Mouse (Mus musculus) lung, postnatal 0 days (tissue): ENCODE measurements at regions not wholly inside any gene's neighbourhood (a gene's known extent, or its start where the extent isn't known, plus 50 kb on each side); places are given as distances from the start of the nearest gene placed in this dataset.

Source experiments
- ATAC-seq: fragments of 200-750 bp; cut with Nextera tagmentation; 2 replicates; pipeline ENCODE4 v1.8.0; 2017; ENCODE audit warnings: moderate library complexity
- DNase-seq: peaks from one replicate; pipeline ENCODE4 v3.0.0-alpha.2; 2016; ENCODE audit warnings: low spot score
- H3K27ac ChIP-seq: fragments of 300-500 bp; sonication (generic); 2 replicates; pipeline ENCODE4 v1.5.1; 2014; ENCODE audit warnings: antibody characterized with exemption, mild to moderate bottlenecking, low read length, mixed read lengths
- H3K27me3 ChIP-seq: fragments of 300-500 bp; sonication (generic); replicated peaks from 2 replicates; pipeline ENCODE4 v1.6.1; 2014; ENCODE audit warnings: low read length, mixed read lengths; ENCODE audit not compliant: insufficient read depth
- H3K36me3 ChIP-seq: fragments of 300-500 bp; sonication (generic); 2 replicates; pipeline ENCODE4 v1.6.1; 2014; ENCODE audit warnings: low read length, mixed read lengths; ENCODE audit not compliant: insufficient read depth
- H3K4me1 ChIP-seq: fragments of 300-500 bp; sonication (generic); 2 replicates; pipeline ENCODE4 v1.6.1; 2014; ENCODE audit warnings: antibody characterized with exemption, low read depth, low read length, mixed read lengths; ENCODE audit not compliant: insufficient read depth
- H3K4me2 ChIP-seq: fragments of 300-500 bp; sonication (generic); replicated peaks from 2 replicates; pipeline ENCODE4 v1.6.1; 2014; ENCODE audit warnings: low read depth, mild to moderate bottlenecking, low read length, moderate library complexity, mixed read lengths
- H3K4me3 ChIP-seq: fragments of 300-500 bp; sonication (generic); 2 replicates; pipeline ENCODE4 v1.5.1; 2014; ENCODE audit warnings: low read depth, low read length
- H3K9ac ChIP-seq: fragments of 300-500 bp; sonication (generic); replicated peaks from 2 replicates; pipeline ENCODE4 v1.6.1; 2014; ENCODE audit warnings: low read depth, mild to moderate bottlenecking
- H3K9me3 ChIP-seq: fragments of 300-500 bp; sonication (generic); 2 replicates; pipeline ENCODE4 v1.6.1; 2016; ENCODE audit warnings: low read length, mixed read lengths
- CTCF ChIP-seq: IDR thresholded peaks from 2 replicates; pipeline ENCODE4 v1.5.1; 2016; ENCODE audit warnings: antibody characterized with exemption, mild to moderate bottlenecking
- EP300 ChIP-seq: IDR thresholded peaks from 2 replicates; pipeline ENCODE4 v1.6.1; 2016; ENCODE audit warnings: antibody characterized with exemption, mild to moderate bottlenecking, control low read depth
- WGBS: fragments of 180-500 bp; shearing (Covaris S2); extraction: QIAGEN DNeasy Blood & Tissue Kit; methylation state at CpG from one replicate; pipeline ENCODE4 v1.1.7; 2014; 5-methylcytosine and 5-hydroxymethylcytosine counted together

GRCm38 (mm10) chr2:38431546-38431945 lies 79.9 kb upstream of the Nek6 start:
- no peak overlapping the region for H3K9ac ChIP-seq
- WGBS, result 62% methylated on average over 5 of the region's 5 CpGs
- ATAC-seq, result no peak
- no peaks in the 10 kb centered on the region for H3K27me3 ChIP-seq
- TF ChIP-seq CTCF (no peak), EP300 (no peak)
- no peaks in the 10 kb centered on the region for H3K9me3 ChIP-seq
- H3K27ac ChIP-seq, result no peak overlapping the region
- DNase-seq, result no peak
- no peaks in the 10 kb centered on the region for H3K36me3 ChIP-seq
- no peak overlapping the region for H3K4me3 ChIP-seq
- no peaks in the 10 kb centered on the region for H3K4me1 ChIP-seq
- no peak overlapping the region for H3K4me2 ChIP-seq

GRCm38 (mm10) chr2:38433736-38434135 lies 77.7 kb upstream of the Nek6 start:
- 14% methylated on average over 3 of the region's 3 CpGs for WGBS
- DNase-seq, result peak; percentile 66
- H3K4me2 ChIP-seq, result no peak overlapping the region
- H3K4me3 ChIP-seq, result no peak overlapping the region
- H3K27me3 ChIP-seq, result no peaks in the 10 kb centered on the region
- no peak; the same call in 1 of the 2 replicates for ATAC-seq
- H3K9ac ChIP-seq, result no peak overlapping the region
- H3K4me1 ChIP-seq, result no peaks in the 10 kb centered on the region
- H3K36me3 ChIP-seq, result no peaks in the 10 kb centered on the region
- TF ChIP-seq CTCF (peak; percentile 84), EP300 (no peak)
- no peak overlapping the region for H3K27ac ChIP-seq
- no peaks in the 10 kb centered on the region for H3K9me3 ChIP-seq

- Histone ChIP-seq H3K4me2 (no peak overlapping the region), H3K36me3 (no peaks in the 10 kb centered on the region), H3K4me1 (no peaks in the 10 kb centered on the region), H3K4me3 (no peak overlapping the region), H3K27me3 (no peaks in the 10 kb centered on the region), H3K27ac (no peak overlapping the region), H3K9ac (no peak overlapping the region), H3K9me3 (no peaks in the 10 kb centered on the region)
- DNase-seq, result no peak
- 62% methylated on average over 4 of the region's 4 CpGs for WGBS
- no peak for TF ChIP-seq EP300
- no peak for TF ChIP-seq CTCF
- ATAC-seq, result no peak
Observed at GRCm38 (mm10) chr2:38436701-38437100, 74.7 kb upstream of the Nek6 start.

- H3K4me1 ChIP-seq, result no peaks in the 10 kb centered on the region
- no peaks in the 10 kb centered on the region for H3K36me3 ChIP-seq
- no peak for TF ChIP-seq EP300
- TF ChIP-seq CTCF, result no peak
- WGBS, result 91% methylated on average over 6 of the region's 6 CpGs
- no peaks in the 10 kb centered on the region for H3K27me3 ChIP-seq
- DNase-seq, result no peak
- no peak for ATAC-seq
- H3K4me3 ChIP-seq, result no peak overlapping the region
- no peak overlapping the region for H3K27ac ChIP-seq
- no peaks in the 10 kb centered on the region for H3K9me3 ChIP-seq
- no peak overlapping the region for H3K9ac ChIP-seq
- no peak overlapping the region for H3K4me2 ChIP-seq
Observed at GRCm38 (mm10) chr2:38439191-38439590, 72.3 kb upstream of the Nek6 start.

- no peaks in the 10 kb centered on the region for H3K9me3 ChIP-seq
- no peak for DNase-seq
- WGBS, result 84% methylated on average over 5 of the region's 5 CpGs
Observed at GRCm38 (mm10) chr2:38439973-38440372, 71.5 kb upstream of the Nek6 start.

GRCm38 (mm10) chr2:38449092-38449491 lies 62.4 kb upstream of the Nek6 start:
- Histone ChIP-seq H3K9me3 (no peaks in the 10 kb centered on the region), H3K27me3 (no peaks in the 10 kb centered on the region), H3K4me2 (no peak overlapping the region), H3K27ac (no peak overlapping the region), H3K4me1 (no peaks in the 10 kb centered on the region), H3K4me3 (no peak overlapping the region), H3K9ac (no peak overlapping the region), H3K36me3 (no peaks in the 10 kb centered on the region)
- ATAC-seq (no peak), DNase-seq (no peak)
- 65% methylated on average over 6 of the region's 6 CpGs for WGBS
- TF ChIP-seq CTCF, result no peak
- no peak for TF ChIP-seq EP300

More at GRCm38 (mm10) chr2:38439973-38440372, 71.5 kb upstream of the Nek6 start:
- H3K4me1 ChIP-seq, result no peaks in the 10 kb centered on the region
- H3K4me3 ChIP-seq, result no peak overlapping the region
- ATAC-seq, result no peak
- H3K4me2 ChIP-seq, result no peak overlapping the region
- no peaks in the 10 kb centered on the region for H3K36me3 ChIP-seq
- H3K9ac ChIP-seq, result no peak overlapping the region
- H3K27ac ChIP-seq, result no peak overlapping the region
- H3K27me3 ChIP-seq, result no peaks in the 10 kb centered on the region
- TF ChIP-seq EP300, result no peak
- TF ChIP-seq CTCF, result no peak

- Histone ChIP-seq H3K4me3 (no peak overlapping the region), H3K9me3 (no peaks in the 10 kb centered on the region), H3K27me3 (no peaks in the 10 kb centered on the region), H3K27ac (no peak overlapping the region), H3K36me3 (no peaks in the 10 kb centered on the region), H3K9ac (no peak overlapping the region), H3K4me2 (no peak overlapping the region), H3K4me1 (no peaks in the 10 kb centered on the region; the same call in 1 of the 2 replicates)
- TF ChIP-seq EP300 (no peak), CTCF (no peak)
- 76% methylated on average over 3 of the region's 3 CpGs for WGBS
- DNase-seq (no peak), ATAC-seq (no peak)
Observed at GRCm38 (mm10) chr2:38456571-38456970, 54.9 kb upstream of the Nek6 start.
